Mouse (Mus musculus): ENCODE results near the gene Wwp2. TPM values are rescaled to one million over a fixed set of nuclear protein-coding genes. Genes with fewer than 3 reads are reported as not detected.

Gene Wwp2
- total and polyA plus RNA-seq, 3 experiments, result 21.8 to 31.5 TPM; not detected in 1

DNA sequence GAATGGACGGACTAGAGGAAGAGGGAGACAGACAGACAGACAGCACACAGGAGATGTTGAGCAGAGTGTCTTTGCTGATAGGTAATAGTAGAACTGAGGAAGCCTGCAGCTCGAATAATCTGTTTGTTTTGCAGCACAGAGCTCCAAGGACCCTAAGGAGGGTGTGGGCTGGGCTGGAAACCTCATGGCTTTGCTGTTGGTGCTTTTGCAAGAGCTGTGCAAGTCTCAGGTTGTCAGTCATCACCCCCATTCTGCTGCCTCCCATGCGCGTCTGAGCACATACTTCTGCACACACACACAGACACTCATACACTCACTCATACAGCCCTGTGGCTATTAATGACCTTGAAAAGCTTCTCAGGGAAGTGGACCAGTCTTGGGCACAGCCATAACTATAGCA lies 101.3 kb downstream of the Wwp2 start:
- DNase-seq (ENCODE audit: low read depth, low spot score), result no peak

DNA sequence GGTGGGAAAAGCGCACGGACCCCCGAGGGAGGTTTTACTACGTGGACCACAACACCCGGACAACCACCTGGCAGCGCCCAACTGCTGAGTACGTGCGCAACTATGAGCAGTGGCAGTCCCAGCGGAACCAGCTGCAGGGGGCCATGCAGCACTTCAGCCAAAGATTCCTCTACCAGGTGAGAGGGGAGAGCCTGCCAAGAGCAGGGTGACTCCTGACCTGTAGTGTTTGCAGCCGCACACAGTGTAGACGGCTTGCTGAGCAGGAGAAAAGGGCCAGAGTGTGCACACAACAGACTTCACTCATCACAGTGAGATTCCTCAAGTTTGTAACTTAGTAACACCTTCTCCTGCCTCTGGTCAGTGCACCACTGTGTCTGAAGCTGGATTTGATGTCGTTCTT lies 104.5 kb downstream of the Wwp2 start:
- no peak for DNase-seq (ENCODE audit: low read depth, low spot score)
- no peaks in the 10 kb centered on the region for H3K9me3 ChIP-seq (replicated peaks; ENCODE audit: insufficient read depth, low read length)
- no peak overlapping the region for H3K27ac ChIP-seq (ENCODE audit: control insufficient read depth, low read depth, low read length)
- TF ChIP-seq ZNF384 (IDR thresholded peaks at IDR 0.05; ENCODE audit: low read depth, low read length) (no peak), E2F4 (IDR thresholded peaks at IDR 0.05; ENCODE audit: borderline replicate concordance, low read depth, low read length) (no peak), MAFK (IDR thresholded peaks at IDR 0.05; ENCODE audit: borderline replicate concordance, low read depth, low read length) (no peak), MXI1 (IDR thresholded peaks at IDR 0.05; ENCODE audit: low read depth, low read length) (no peak), MAX (IDR thresholded peaks at IDR 0.05; ENCODE audit: low read length) (no peak), ZC3H11A (IDR thresholded peaks at IDR 0.05; ENCODE audit: low read depth, low read length) (no peak), ELF1 (IDR thresholded peaks at IDR 0.05; ENCODE audit: low read depth, low read length) (no peak), CHD1 (IDR thresholded peaks at IDR 0.05; ENCODE audit: low read depth, low read length) (no peak), MYB (IDR thresholded peaks at IDR 0.05; ENCODE audit: low read depth, low read length) (no peak), GATA1 (IDR thresholded peaks at IDR 0.05; ENCODE audit: low read depth, low read length) (no peak), ZKSCAN1 (IDR thresholded peaks at IDR 0.05; ENCODE audit: low read depth, low read length) (no peak), HCFC1 (IDR thresholded peaks at IDR 0.05; ENCODE audit: low read depth, low read length) (no peak), TCF12 (IDR thresholded peaks at IDR 0.05; ENCODE audit: low read depth, low read length) (no peak), MEF2A (IDR thresholded peaks at IDR 0.05; ENCODE audit: extremely low read depth, insufficient replicate concordance, low read depth, low read length, poor library complexity, severe bottlenecking) (no peak), UBTF (IDR thresholded peaks at IDR 0.05; ENCODE audit: borderline replicate concordance, insufficient read depth, low read depth, low read length) (no peak), CTCF (IDR thresholded peaks at IDR 0.05 in 2 of 3, conservative IDR thresholded peaks at IDR 0.05 in 1 of 3; ENCODE audit: control insufficient read depth in 1 of 3, insufficient read depth in 1 of 3, low read depth in 2 of 3, low read length in 3 of 3, poor library complexity in 1 of 3, severe bottlenecking in 1 of 3) (no peak), MAZ (IDR thresholded peaks at IDR 0.05; ENCODE audit: low read depth, low read length) (no peak), POLR2AphosphoS2 (IDR thresholded peaks at IDR 0.05; ENCODE audit: low read length) (no peak), CHD2 (IDR thresholded peaks at IDR 0.05; ENCODE audit: low read length) (no peak), JUND (IDR thresholded peaks at IDR 0.05; ENCODE audit: low read depth, low read length) (no peak)
- no peaks in the 10 kb centered on the region for H3K79me2 ChIP-seq (ENCODE audit: control insufficient read depth, insufficient read depth, low read length, poor library complexity)
- H3K9ac ChIP-seq (ENCODE audit: control insufficient read depth, low read depth, low read length, poor library complexity, severe bottlenecking), result no peak overlapping the region
- H3K4me1 ChIP-seq (ENCODE audit: control insufficient read depth in 1 of 2, insufficient read depth in 2 of 2, low read length in 2 of 2), result no peaks in the 10 kb centered on the region
- H3K27me3 ChIP-seq (ENCODE audit: control insufficient read depth in 1 of 2, insufficient read depth in 2 of 2, low read length in 2 of 2), result no peaks in the 10 kb centered on the region
- H3K36me3 ChIP-seq (ENCODE audit: control insufficient read depth in 1 of 2, insufficient read depth in 2 of 2, low read length in 2 of 2), result no peaks in the 10 kb centered on the region; a peak in 2 of 4 replicates
- H3K4me3 ChIP-seq (ENCODE audit: control insufficient read depth in 1 of 2, insufficient read depth in 1 of 2, low read depth in 2 of 2, low read length in 2 of 2), result no peak overlapping the region

More for the DNA sequence above, 101.3 kb downstream of the Wwp2 start:
- no peak overlapping the region for H3K4me3 ChIP-seq (ENCODE audit: control insufficient read depth in 1 of 2, insufficient read depth in 1 of 2, low read depth in 2 of 2, low read length in 2 of 2)
- no peaks in the 10 kb centered on the region; a peak in 2 of 4 replicates for H3K36me3 ChIP-seq (ENCODE audit: control insufficient read depth in 1 of 2, insufficient read depth in 2 of 2, low read length in 2 of 2)
- no peaks in the 10 kb centered on the region for H3K4me1 ChIP-seq (ENCODE audit: control insufficient read depth in 1 of 2, insufficient read depth in 2 of 2, low read length in 2 of 2)
- H3K27ac ChIP-seq (ENCODE audit: control insufficient read depth, low read depth, low read length), result no peak overlapping the region
- H3K9me3 ChIP-seq (replicated peaks; ENCODE audit: insufficient read depth, low read length), result no peaks in the 10 kb centered on the region
- no peaks in the 10 kb centered on the region for H3K27me3 ChIP-seq (ENCODE audit: control insufficient read depth in 1 of 2, insufficient read depth in 2 of 2, low read length in 2 of 2)
- no peaks in the 10 kb centered on the region for H3K79me2 ChIP-seq (ENCODE audit: control insufficient read depth, insufficient read depth, low read length, poor library complexity)
- H3K9ac ChIP-seq (ENCODE audit: control insufficient read depth, low read depth, low read length, poor library complexity, severe bottlenecking), result no peak overlapping the region
- TF ChIP-seq SMC3 (IDR thresholded peaks at IDR 0.05; ENCODE audit: low read depth, low read length) (no peak), NELFE (IDR thresholded peaks at IDR 0.05; ENCODE audit: low read depth, low read length) (no peak), CHD1 (IDR thresholded peaks at IDR 0.05; ENCODE audit: low read depth, low read length) (no peak), TAL1 (IDR thresholded peaks at IDR 0.05; ENCODE audit: low read length) (no peak), POLR2AphosphoS5 (IDR thresholded peaks at IDR 0.05; ENCODE audit: borderline replicate concordance, low read depth, low read length) (no peak), GABPA (IDR thresholded peaks at IDR 0.05; ENCODE audit: low read depth, low read length) (no peak), ZKSCAN1 (IDR thresholded peaks at IDR 0.05; ENCODE audit: low read depth, low read length) (no peak), CHD2 (IDR thresholded peaks at IDR 0.05; ENCODE audit: low read length) (no peak), HCFC1 (IDR thresholded peaks at IDR 0.05; ENCODE audit: low read depth, low read length) (no peak), USF1 (IDR thresholded peaks at IDR 0.05; ENCODE audit: low read depth, low read length) (no peak), UBTF (IDR thresholded peaks at IDR 0.05; ENCODE audit: borderline replicate concordance, insufficient read depth, low read depth, low read length) (no peak), E2F4 (IDR thresholded peaks at IDR 0.05; ENCODE audit: borderline replicate concordance, low read depth, low read length) (no peak), GATA1 (IDR thresholded peaks at IDR 0.05; ENCODE audit: low read depth, low read length) (no peak), TCF12 (IDR thresholded peaks at IDR 0.05; ENCODE audit: low read depth, low read length) (no peak), MAX (IDR thresholded peaks at IDR 0.05; ENCODE audit: low read length) (no peak)

All from MEL (cell line).